Mouse (Mus musculus) R1 (cell line): ENCODE measurements at regions not wholly inside any gene's neighbourhood (a gene's known extent, or its start where the extent isn't known, plus 50 kb on each side); places are given as distances from the start of the nearest gene placed in this dataset.

Source experiments
- DNase-seq: peaks from one replicate; pipeline ENCODE4 v3.0.0-alpha.2; 2018; ENCODE audit warnings: low read depth, low spot score

DNA sequence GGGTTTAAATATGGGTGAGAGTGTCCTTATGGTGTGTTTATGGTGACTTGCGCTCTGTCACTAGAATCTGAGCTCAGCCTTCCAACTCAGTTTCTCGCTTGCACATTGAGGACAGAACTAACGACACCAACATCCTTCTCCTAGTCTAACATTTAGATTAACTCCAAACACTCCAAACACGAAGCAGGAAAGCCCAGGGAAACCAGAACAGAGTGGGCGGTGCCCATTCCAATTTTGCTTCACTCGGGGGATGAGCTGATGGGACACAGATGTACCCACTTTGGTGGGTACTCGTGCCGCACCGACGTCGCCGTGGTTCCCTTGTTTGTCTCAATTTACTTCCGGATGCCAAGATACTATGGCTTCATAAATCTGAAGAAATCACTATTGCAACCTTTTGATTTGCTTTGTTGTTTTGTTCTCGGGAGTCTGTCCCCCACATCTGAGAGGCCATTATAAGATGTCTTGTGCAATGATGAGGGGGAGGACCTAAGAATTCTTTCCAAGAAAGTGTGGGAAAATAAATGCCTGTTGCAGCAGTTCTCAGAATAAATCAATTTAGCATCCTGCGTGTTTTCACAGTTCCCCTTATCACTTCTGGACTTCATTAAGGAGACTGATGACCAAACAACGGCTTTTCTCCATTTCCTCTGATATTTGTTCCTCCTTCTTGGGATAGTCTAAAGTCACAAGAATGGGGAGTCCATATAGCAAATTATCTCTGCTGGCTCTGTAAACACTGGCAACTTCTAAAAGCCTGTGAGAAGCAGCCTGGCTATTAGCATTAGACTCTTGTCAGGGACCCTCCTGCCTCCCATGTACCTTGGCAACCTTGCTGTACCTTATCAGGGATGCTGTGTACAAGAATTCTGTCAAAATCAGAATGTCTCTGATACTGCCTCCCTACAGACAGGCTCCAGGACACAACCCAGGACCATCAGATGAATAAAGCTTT lies 96.2 kb upstream of the Klf9 start:
- DNase-seq: no peak

GRCm38 (mm10) chr19:23051456-23051855 lies 89.6 kb upstream of the Klf9 start:
- DNase-seq: no peak

DNA sequence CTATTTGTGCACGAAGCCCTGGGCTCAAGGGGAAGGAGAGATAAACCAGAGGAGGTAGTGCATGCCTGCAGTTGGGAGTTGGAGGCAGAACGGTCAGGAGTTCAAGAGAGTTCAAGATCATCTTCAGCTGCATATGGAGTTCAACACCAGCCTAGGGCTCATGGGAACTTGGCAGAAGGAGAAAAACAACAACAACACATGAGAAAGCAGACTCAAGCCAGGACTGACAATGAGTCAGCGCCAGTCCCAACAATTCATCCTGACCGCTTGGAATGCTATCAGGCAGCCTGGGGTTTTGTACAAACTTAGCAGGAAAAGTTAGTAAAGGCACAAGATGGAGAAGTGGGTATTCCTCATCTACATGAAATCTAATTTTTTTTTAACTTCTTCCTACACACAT lies 86.6 kb upstream of the Klf9 start:
- peak; percentile 34 for DNase-seq

- peak; percentile 54 for DNase-seq
Measured at GRCm38 (mm10) chr19:23055916-23056805, 84.9 kb upstream of the Klf9 start.

GRCm38 (mm10) chr19:23056851-23057707 lies 83.9 kb upstream of the Klf9 start:
- peak; percentile 87 for DNase-seq

GRCm38 (mm10) chr19:23057739-23058501 lies 83.1 kb upstream of the Klf9 start:
- DNase-seq: peak; percentile 83

DNA sequence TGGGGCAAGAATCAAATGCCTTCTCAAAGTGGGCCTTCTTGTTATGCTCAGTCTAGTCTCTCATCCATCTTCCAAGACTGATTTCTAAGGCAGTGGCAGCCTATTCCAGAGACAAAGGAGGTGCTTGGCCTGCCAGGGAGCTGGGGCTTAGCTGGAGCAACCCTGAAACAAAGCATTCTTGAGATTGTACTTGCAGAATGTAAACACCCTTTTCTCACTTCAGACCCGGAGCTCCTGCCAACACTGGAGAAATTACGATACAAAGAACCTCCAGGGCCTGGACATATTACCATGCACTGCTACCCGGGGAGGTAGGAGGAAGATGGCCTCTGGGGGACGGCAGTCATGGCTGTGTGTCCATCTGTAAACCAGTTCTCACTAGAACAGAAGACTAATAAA lies 82.5 kb upstream of the Klf9 start:
- peak; percentile 87 for DNase-seq

DNA sequence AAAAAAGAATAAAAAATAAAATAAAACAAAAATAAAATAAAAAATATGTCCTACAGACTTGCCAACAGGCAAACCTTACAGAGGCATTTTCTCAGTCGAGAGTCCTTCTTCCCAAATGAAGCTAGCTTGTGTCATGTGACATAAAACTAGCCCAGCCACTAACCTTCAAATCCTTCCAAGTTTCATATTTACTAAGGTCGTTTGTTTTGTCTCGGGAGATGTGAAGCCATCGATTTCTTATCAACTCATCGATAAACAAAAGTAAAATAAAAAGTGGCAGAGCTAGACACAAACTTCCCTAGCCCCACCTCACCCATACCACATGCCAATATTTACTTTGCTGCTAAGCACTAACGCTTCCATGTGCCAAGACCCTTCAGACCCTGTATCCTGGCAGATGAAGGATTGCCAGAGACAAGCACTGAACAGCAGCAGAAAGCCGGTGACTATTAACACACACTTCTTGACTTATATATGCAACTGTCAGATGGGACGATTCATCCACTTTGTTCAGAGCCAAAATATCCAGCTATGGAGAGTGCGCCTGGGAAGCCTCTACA lies 79.9 kb upstream of the Klf9 start:
- no peak for DNase-seq

DNA sequence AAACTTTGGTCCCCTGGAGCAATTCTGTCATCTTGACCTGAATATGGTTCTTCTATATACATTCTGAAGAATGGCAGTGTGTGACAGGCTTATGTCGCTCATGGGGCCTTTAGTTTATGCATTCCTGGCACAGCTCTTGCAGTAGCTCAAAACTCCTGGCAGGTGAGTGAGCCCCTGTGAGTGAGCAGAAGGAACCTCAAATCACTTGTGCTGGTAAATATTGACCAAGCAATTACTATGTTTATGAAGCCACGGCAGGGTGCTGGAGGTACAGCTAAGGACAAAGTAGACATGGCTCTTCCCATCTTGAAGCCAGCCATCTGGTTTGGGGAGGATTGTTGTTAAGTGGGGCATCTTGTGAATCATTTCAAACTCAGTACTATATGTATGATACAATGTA lies 79.1 kb upstream of the Klf9 start:
- no peak for DNase-seq

DNA sequence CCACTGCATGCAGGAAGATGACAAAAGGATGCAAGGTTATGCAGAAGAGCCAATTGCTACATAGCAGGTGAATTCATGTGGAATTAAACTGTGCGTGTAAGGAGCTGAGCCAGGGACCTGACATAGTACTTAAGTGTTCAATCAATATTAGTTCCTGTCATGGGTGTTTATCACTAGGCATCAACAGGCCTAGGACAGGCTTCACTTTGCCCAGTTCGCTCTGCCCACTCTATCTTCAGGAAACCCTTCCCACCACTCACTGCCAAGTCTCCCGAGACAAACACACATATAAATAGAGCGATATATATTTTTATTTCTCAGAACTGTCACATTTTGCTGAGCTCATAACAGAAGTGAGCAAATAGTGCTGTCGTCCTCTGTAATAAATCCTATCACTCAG lies 78.2 kb upstream of the Klf9 start:
- no peak for DNase-seq

GRCm38 (mm10) chr19:23065548-23065947 lies 75.5 kb upstream of the Klf9 start:
- DNase-seq: peak; percentile 93

DNA sequence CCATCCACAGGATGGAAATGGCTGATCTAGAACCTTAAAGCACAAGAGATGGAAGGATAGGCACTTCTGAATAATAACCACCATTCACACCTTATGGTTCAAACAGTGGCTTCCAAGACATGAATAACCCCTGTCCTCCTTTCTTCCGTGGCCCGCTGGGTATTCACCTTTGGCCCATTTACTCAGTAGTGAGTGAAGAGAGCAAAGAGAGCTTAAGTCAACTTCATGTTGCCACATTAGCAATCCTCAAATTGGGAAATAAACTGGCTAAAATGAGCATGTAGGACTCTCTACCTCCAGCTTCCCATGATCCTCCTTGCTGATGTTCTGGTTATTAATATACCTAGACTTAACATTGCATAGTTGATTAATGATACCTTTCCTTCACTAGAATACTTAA lies 74.3 kb upstream of the Klf9 start:
- DNase-seq: no peak

DNA sequence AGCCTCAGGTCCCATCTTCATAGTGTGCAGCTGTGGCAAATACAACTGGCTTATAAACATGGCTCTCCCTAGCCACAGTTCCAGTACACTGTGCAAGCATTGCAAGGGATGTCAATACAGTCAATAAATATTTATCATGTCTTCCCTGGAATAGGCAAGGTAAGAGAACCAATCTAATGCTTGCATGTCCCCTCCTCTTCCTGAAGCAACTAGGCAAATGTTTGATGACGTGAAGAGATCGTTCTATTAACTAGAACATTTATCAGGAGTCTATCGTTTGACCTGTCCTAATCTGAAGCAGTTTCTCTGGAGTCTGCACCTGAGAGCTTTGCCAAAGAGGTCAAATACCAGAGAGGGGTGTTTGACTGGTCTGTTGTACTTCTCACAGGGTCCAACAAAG lies 72.4 kb upstream of the Klf9 start:
- DNase-seq: no peak

DNA sequence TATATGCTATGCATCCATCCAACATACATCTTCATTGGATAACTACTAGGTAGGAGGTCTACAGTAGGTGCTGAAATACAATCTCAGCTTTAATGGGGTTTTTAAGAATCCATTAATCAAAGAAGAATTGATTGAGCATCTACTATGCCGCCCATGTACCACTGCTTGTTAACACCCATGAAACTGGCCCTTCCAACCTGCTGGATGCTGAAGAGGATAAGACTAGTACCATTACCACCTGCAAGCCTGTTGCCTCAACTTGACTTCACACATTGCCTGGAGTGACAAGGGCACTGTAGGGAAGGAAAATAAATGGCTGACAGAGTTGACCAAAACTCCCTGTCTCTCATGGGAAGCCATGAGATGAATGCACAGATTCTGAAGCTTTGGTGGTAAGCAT lies 71.4 kb upstream of the Klf9 start:
- DNase-seq: no peak

DNA sequence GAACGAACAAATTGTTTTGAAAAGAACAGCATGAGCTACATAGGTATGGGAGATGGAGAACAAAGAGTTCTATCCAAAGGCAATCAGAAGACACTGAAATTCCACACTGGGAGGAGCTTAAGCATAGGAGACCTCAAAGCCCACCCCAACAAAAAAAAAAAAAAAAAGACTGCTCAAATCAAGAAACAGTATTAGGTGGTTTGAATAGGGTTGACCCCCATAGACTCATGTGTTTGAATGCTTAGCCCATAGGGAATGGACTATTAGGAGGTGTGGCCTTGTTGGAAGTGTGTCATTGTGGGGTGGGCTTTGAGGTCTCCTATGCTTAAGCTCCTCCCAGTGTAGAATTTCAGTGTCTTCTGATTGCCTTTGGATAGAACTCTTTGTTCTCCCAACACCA lies 70.0 kb upstream of the Klf9 start:
- peak; percentile 58 for DNase-seq

GRCm38 (mm10) chr19:23074602-23075570 lies 66.1 kb upstream of the Klf9 start:
- peak; percentile 96 for DNase-seq

DNA sequence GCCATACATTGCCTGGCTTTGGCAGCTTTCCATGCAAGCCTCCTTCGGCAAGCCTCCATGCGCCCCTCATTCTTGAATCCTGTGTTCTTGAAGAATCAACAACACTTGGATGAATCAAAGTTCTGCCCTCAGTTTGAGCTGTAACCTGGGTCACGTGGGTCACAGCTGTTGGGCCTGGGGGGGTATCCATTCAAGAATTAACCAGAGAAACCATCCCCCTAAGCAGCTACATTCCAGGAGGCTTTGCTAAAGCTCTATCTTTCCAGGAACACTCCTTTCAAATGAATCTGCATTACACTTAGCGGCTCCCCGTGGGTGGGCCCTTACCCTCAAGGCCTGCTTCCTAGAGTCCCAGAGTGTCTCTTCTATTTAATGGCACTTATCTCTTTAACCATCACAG lies 65.2 kb upstream of the Klf9 start:
- DNase-seq: peak; percentile 99

DNA sequence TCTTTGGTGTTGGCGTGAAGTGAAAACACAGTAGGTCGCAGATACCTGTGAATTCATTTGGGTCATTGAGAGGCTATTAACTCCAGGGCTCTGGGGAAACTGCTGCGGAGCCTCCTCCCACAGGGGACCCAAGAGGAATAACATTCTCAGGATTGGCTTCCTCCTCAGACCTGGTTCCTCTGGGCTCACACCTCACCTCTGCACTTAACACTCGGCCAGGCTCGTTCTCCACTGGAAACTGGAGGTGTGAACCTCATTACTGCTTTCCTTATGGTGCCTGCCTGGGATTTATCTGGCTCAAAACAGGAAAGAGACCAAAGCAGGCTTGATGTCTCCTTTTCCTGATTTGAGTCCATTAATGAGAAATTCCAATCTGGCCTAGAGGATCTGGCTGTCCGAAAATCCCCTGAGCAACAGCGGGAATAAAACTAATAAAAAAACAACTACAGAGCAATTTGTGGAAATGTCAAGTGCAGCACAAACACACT lies 55.8 kb upstream of the Klf9 start:
- DNase-seq: no peak

DNA sequence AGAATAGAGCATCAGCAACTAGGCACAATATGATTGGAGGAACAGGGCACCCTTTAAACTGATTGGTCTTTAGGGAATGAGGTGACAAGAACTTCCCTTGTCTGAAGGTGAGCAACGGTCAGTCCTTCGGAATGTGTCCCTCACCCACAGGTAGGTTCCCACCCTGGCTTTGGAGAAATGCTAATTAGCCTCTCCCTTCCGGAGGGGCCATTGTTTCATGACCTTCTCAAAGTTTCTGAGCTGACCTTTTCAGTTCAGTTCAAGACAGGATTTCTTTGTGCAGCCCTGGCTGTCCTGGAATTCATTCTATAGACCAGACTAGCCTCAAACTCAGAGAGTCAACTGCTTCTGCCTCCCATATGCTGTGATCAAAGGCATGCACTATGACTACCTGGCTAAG lies 53.5 kb upstream of the Klf9 start:
- DNase-seq: peak; percentile 100
